Mouse (Mus musculus): Measurements from ENCODE around the gene Ccr6.

DNA sequence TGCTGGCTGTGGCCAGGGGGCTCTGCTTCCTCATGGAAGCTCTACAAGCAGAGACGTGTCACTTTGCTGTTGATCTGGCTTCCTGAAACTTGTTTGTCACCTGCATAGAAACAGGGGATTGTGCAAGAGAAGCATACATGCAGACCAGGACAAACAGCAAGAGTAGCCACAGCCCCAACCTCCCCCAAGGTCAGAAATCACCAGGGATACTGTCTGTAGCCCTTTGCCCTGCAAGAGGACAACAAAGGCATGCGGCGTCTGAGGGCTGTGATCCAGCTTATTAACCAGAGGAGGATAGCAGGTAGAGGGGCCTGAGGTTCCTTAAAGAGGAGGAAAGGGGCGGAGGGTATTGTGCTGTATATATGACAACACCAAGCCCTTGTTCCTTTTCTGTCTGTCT lies 40.2 kb downstream of the Ccr6 start:
- TF ChIP-seq EP300 (IDR thresholded peaks at IDR 0.05; ENCODE audit: low read length) (no peak), MEF2A (IDR thresholded peaks at IDR 0.05; ENCODE audit: borderline replicate concordance, low read depth, low read length) (no peak), UBTF (IDR thresholded peaks at IDR 0.05; ENCODE audit: low read depth, low read length) (no peak), CTCF (conservative IDR thresholded peaks at IDR 0.05 in 1 of 2, IDR thresholded peaks at IDR 0.05 in 1 of 2; ENCODE audit: low read depth in 2 of 2, low read length in 2 of 2) (no peak)

Measured in CH12.LX (cell line).